In the genomic region with DNA sequence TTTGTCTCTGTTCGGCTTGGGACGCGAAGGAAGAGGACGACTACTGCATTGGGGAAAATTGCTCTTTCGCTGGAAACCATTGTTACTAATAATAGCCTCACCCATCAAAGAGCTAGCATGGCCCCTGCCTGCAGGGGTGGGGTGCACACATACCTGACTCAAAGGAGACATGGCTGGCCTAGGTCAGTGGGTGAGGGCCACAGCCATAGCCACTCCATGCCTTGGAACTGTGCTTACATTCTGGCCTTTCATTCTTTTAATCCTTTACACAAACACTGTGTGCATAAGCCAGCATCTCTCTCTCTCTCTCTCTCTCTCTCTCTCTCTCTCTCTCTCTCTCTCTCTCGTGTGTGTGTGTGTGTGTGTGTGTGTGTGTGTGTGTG, we compare ENCODE assay signal across 17 mouse cellular contexts.
DNase-seq lines count a peak whose midpoint lies in the region; ATAC-seq and TF ChIP-seq lines count a peak whose summit lies in the region.
"Had no signal": no experiment of that assay in that cellular context is flagged by ENCODE, and none has a peak within 500 bp of the region (broad histone marks: within the 10 kb centered on the region; RNA-seq: fewer than 3 reads in every experiment).

No protein-coding gene starts in this region.

- no peak overlapping the region for H3K4me3 ChIP-seq in hindbrain, embryonic 12.5 days
- H3K4me3 ChIP-seq in hindbrain, embryonic 11.5 days (ENCODE audit: low read depth, low read length), result no peak overlapping the region
- no peak overlapping the region for H3K4me3 ChIP-seq in stomach, embryonic 14.5 days (ENCODE audit: low read depth, low read length)
- H3K4me3 ChIP-seq in stomach, postnatal 0 days (ENCODE audit: low read depth, low read length), result no peak overlapping the region
- H3K4me3 ChIP-seq in midbrain, embryonic 13.5 days (replicated peaks), result no peak overlapping the region
- H3K4me3 ChIP-seq: embryonic facial prominence, embryonic 15.5 days; left cerebral cortex, adult 2 months; limb, embryonic 12.5 days; liver, embryonic 13.5 days; megakaryocyte, embryonic 14.5 days had no signal

- H3K27ac ChIP-seq in hindbrain, embryonic 12.5 days, result peak overlapping the region; percentile 17; the same call in 1 of the 2 replicates
- H3K27ac ChIP-seq in hindbrain, embryonic 11.5 days (ENCODE audit: low read depth, low read length), result no peak overlapping the region
- 0 out of 2 replicates have a peak overlapping the region, but pooled peaks have one; percentile 6 for H3K27ac ChIP-seq in stomach, embryonic 14.5 days (ENCODE audit: low read length)
- H3K27ac ChIP-seq in stomach, postnatal 0 days (replicated peaks), result no peak overlapping the region
- H3K27ac ChIP-seq in midbrain, embryonic 13.5 days, result peak overlapping the region; percentile 53; the same call in 1 of the 2 replicates
- H3K27ac ChIP-seq: embryonic facial prominence, embryonic 15.5 days; left cerebral cortex, adult 2 months; limb, embryonic 12.5 days; liver, embryonic 13.5 days had no signal

- H3K9ac ChIP-seq in hindbrain, embryonic 12.5 days, result no peak overlapping the region
- H3K9ac ChIP-seq in hindbrain, embryonic 11.5 days (ENCODE audit: low read depth, low read length), result no peak overlapping the region
- no peak overlapping the region for H3K9ac ChIP-seq in stomach, embryonic 14.5 days (replicated peaks; ENCODE audit: low read depth, low read length)
- H3K9ac ChIP-seq in stomach, postnatal 0 days (ENCODE audit: low read length), result no peak overlapping the region
- H3K9ac ChIP-seq in midbrain, embryonic 13.5 days (replicated peaks), result no peak overlapping the region
- H3K9ac ChIP-seq: embryonic facial prominence, embryonic 15.5 days; limb, embryonic 12.5 days; liver, embryonic 13.5 days had no signal

- no peak for TF ChIP-seq EP300 in stomach, postnatal 0 days (optimal IDR thresholded peaks at IDR 0.05)

- no peak for DNase-seq in hindbrain, embryonic 11.5 days (ENCODE audit: low spot score)
- DNase-seq in stomach, postnatal 0 days (ENCODE audit: low spot score), result no peak
- DNase-seq in thymus, adult 18-20 months, result no peak
- no peak for DNase-seq in kidney, postnatal 25 days
- DNase-seq: adrenal gland, postnatal 36 days; cerebellum, adult 9-10 months; heart, postnatal 14 days; kidney, postnatal 10 days; liver, embryonic 13.5 days; right cerebral cortex, adult 18-20 months had no signal

- TF ChIP-seq CTCF in stomach, postnatal 0 days (IDR thresholded peaks at IDR 0.05; ENCODE audit: low read depth), result no peak

- H3K27me3 ChIP-seq in hindbrain, embryonic 12.5 days, result peaks cover 57% of the 10 kb centered on the region
- H3K27me3 ChIP-seq in hindbrain, embryonic 11.5 days (ENCODE audit: control insufficient read depth, insufficient read depth, low read length), result peaks cover 2% of the 10 kb centered on the region; the same call in 1 of the 2 replicates
- no peaks in the 10 kb centered on the region for H3K27me3 ChIP-seq in stomach, embryonic 14.5 days (ENCODE audit: control insufficient read depth, insufficient read depth, low read length)
- no peaks in the 10 kb centered on the region for H3K27me3 ChIP-seq in stomach, postnatal 0 days (ENCODE audit: control insufficient read depth, insufficient read depth, low read length)
- peaks cover 27% of the 10 kb centered on the region for H3K27me3 ChIP-seq in midbrain, embryonic 13.5 days
- H3K27me3 ChIP-seq: liver, embryonic 13.5 days had no signal

- 0 out of 2 replicates have a peak, but pooled peaks cover 2% of the 10 kb centered on the region for H3K4me1 ChIP-seq in hindbrain, embryonic 12.5 days
- no peaks in the 10 kb centered on the region for H3K4me1 ChIP-seq in hindbrain, embryonic 11.5 days (replicated peaks; ENCODE audit: control insufficient read depth, insufficient read depth, low read length)
- H3K4me1 ChIP-seq in stomach, embryonic 14.5 days (ENCODE audit: control insufficient read depth, insufficient read depth, low read length), result peaks cover 6% of the 10 kb centered on the region; the same call in 1 of the 2 replicates
- H3K4me1 ChIP-seq in stomach, postnatal 0 days (replicated peaks; ENCODE audit: control insufficient read depth, insufficient read depth), result no peaks in the 10 kb centered on the region
- peaks cover 14% of the 10 kb centered on the region for H3K4me1 ChIP-seq in midbrain, embryonic 13.5 days (replicated peaks)
- H3K4me1 ChIP-seq: embryonic facial prominence, embryonic 15.5 days had no signal

- no peaks in the 10 kb centered on the region for H3K9me3 ChIP-seq in hindbrain, embryonic 12.5 days (replicated peaks)
- H3K9me3 ChIP-seq in hindbrain, embryonic 11.5 days (ENCODE audit: control insufficient read depth, low read length), result no peaks in the 10 kb centered on the region
- no peaks in the 10 kb centered on the region for H3K9me3 ChIP-seq in stomach, embryonic 14.5 days (ENCODE audit: control insufficient read depth, low read depth, low read length)
- H3K9me3 ChIP-seq in stomach, postnatal 0 days (ENCODE audit: control insufficient read depth, low read length), result no peaks in the 10 kb centered on the region
- H3K9me3 ChIP-seq in midbrain, embryonic 13.5 days, result no peaks in the 10 kb centered on the region
- H3K9me3 ChIP-seq: embryonic facial prominence, embryonic 15.5 days; limb, embryonic 12.5 days; liver, embryonic 13.5 days; megakaryocyte, embryonic 14.5 days had no signal

- WGBS in hindbrain, embryonic 12.5 days, result 59% methylated on average over 6 of the region's 6 CpGs
- WGBS in hindbrain, embryonic 11.5 days, result 76% methylated on average over 5 of the region's 6 CpGs
- WGBS in stomach, embryonic 14.5 days, result 39% methylated on average over 5 of the region's 6 CpGs
- WGBS in stomach, postnatal 0 days, result 27% methylated on average over 5 of the region's 6 CpGs
- WGBS in midbrain, embryonic 13.5 days, result 46% methylated on average over 5 of the region's 6 CpGs

- H3K4me2 ChIP-seq in hindbrain, embryonic 12.5 days (replicated peaks), result no peak overlapping the region
- no peak overlapping the region for H3K4me2 ChIP-seq in hindbrain, embryonic 11.5 days (replicated peaks; ENCODE audit: low read depth, low read length)
- H3K4me2 ChIP-seq in stomach, embryonic 14.5 days (replicated peaks; ENCODE audit: low read depth, low read length), result no peak overlapping the region
- H3K4me2 ChIP-seq in stomach, postnatal 0 days (replicated peaks; ENCODE audit: low read depth), result no peak overlapping the region
- H3K4me2 ChIP-seq in midbrain, embryonic 13.5 days (replicated peaks), result no peak overlapping the region
- H3K4me2 ChIP-seq: embryonic facial prominence, embryonic 15.5 days; limb, embryonic 12.5 days; liver, embryonic 13.5 days had no signal

- no peaks in the 10 kb centered on the region for H3K36me3 ChIP-seq in hindbrain, embryonic 12.5 days
- no peaks in the 10 kb centered on the region for H3K36me3 ChIP-seq in hindbrain, embryonic 11.5 days (ENCODE audit: control insufficient read depth, insufficient read depth, low read length)
- no peaks in the 10 kb centered on the region for H3K36me3 ChIP-seq in stomach, embryonic 14.5 days (ENCODE audit: control insufficient read depth, insufficient read depth, low read length)
- H3K36me3 ChIP-seq in stomach, postnatal 0 days (ENCODE audit: control insufficient read depth, insufficient read depth, low read length), result no peaks in the 10 kb centered on the region
- no peaks in the 10 kb centered on the region for H3K36me3 ChIP-seq in midbrain, embryonic 13.5 days
- H3K36me3 ChIP-seq: embryonic facial prominence, embryonic 15.5 days; limb, embryonic 12.5 days; liver, embryonic 13.5 days had no signal

- ATAC-seq in hindbrain, embryonic 12.5 days (ENCODE audit: low FRiP score), result no peak
- ATAC-seq in hindbrain, embryonic 11.5 days (ENCODE audit: low FRiP score), result no peak
- ATAC-seq in stomach, embryonic 14.5 days (ENCODE audit: insufficient number of reproducible peaks, insufficient read depth, low FRiP score, low read depth), result peak; percentile 37; the same call in 1 of the 2 replicates
- no peak for ATAC-seq in stomach, postnatal 0 days (ENCODE audit: low FRiP score, low TSS enrichment)
- ATAC-seq in midbrain, embryonic 13.5 days, result peak; percentile 58

Comparison
In these comparisons a context has a peak if more than half of its experiments do, and no peak if none do; other contexts are left out.
1. ATAC-seq: peak in stomach, embryonic 14.5 days (single experiment) and midbrain, embryonic 13.5 days (single experiment); none in hindbrain, embryonic 12.5 days (single experiment), hindbrain, embryonic 11.5 days (single experiment) and stomach, postnatal 0 days (single experiment).
2. H3K27ac ChIP-seq: peak in hindbrain, embryonic 12.5 days (single experiment), stomach, embryonic 14.5 days (single experiment) and midbrain, embryonic 13.5 days (single experiment); none in hindbrain, embryonic 11.5 days (single experiment) and stomach, postnatal 0 days (single experiment).